Mouse (Mus musculus) G1E (cell line): ENCODE results near the gene Mfsd4b1. TPM values are rescaled to one million over a fixed set of nuclear protein-coding genes. Genes with fewer than 3 reads are reported as not detected.

ENCODE experiments used
- ATAC-seq: 2 replicates; pipeline ENCODE4 v1.8.0; 2016; ENCODE audit warnings: mild to moderate bottlenecking; ENCODE audit not compliant: insufficient number of reproducible peaks, poor library complexity, low FRiP score, severe bottlenecking; ENCODE audit errors: extremely low read depth
- DNase-seq: peaks from one replicate; pipeline ENCODE4 v3.0.0; 2012; ENCODE audit warnings: low spot score
- H3K27me3 ChIP-seq: 2 replicates; pipeline ENCODE4 v1.6.1; 2012; ENCODE audit warnings: mild to moderate bottlenecking, low read length, inconsistent platforms; ENCODE audit not compliant: insufficient read depth
- H3K36me3 ChIP-seq: replicated peaks from 2 replicates; pipeline ENCODE3; 2012; ENCODE audit warnings: mild to moderate bottlenecking, inconsistent platforms
- H3K4me1 ChIP-seq: 2 replicates; pipeline ENCODE4 v1.6.1; 2012; ENCODE audit warnings: low read depth, low read length, inconsistent platforms, mixed read lengths; ENCODE audit not compliant: insufficient read depth
- H3K4me3 ChIP-seq: 2 replicates; pipeline ENCODE4 v1.5.1; 2012; ENCODE audit warnings: low read depth, mild to moderate bottlenecking, inconsistent platforms, low read length, moderate library complexity, mixed read lengths
- H3K9me3 ChIP-seq: replicated peaks from 2 replicates; pipeline ENCODE4 v1.6.1; 2012; ENCODE audit warnings: inconsistent platforms
- CTCF ChIP-seq: IDR thresholded peaks from 2 replicates; pipeline ENCODE4 v1.5.1; 2012; ENCODE audit warnings: low read depth, low read length, inconsistent platforms, mixed read lengths
- GATA1 ChIP-seq: IDR thresholded peaks from 2 replicates; pipeline ENCODE4 v1.6.1; 2012; ENCODE audit warnings: borderline replicate concordance, low read length, inconsistent platforms, mixed read lengths
- GATA2 ChIP-seq: IDR thresholded peaks from 2 replicates; pipeline ENCODE4 v1.6.1; 2012; ENCODE audit warnings: low read depth, low read length, inconsistent platforms, borderline replicate concordance
- POLR2AphosphoS5 ChIP-seq: IDR thresholded peaks from 2 replicates; pipeline ENCODE4 v1.6.1; 2012; ENCODE audit warnings: low read depth, low read length, inconsistent platforms; ENCODE audit not compliant: insufficient replicate concordance
- TAL1 ChIP-seq: conservative IDR thresholded peaks from 2 replicates; pipeline ENCODE4 v1.6.1; 2012; ENCODE audit warnings: low read depth, low read length, inconsistent platforms, mixed read lengths
- polyA plus RNA-seq: library from polyadenylated mRNA; stranded (reverse); fragments of >175 nt; gene quantifications from 2 replicates; pipeline ENCODE4 v1.2.3, GENCODE M21; 2012
- total RNA-seq, 2 experiments: library from RNA; stranded (forward) in 1 of 2; stranded (reverse) in 1 of 2; fragments of 200-1000 nt in 1 of 2; fragments of >200 nt in 1 of 2; fragmentation: Nextera tagmentation in 1 of 2; gene quantifications; 2 replicates each; pipeline ENCODE4 v1.2.3; 2014 to 2017

Gene Mfsd4b1
- total and polyA plus RNA-seq, 3 experiments: 0.05 TPM; not detected in 2

DNA sequence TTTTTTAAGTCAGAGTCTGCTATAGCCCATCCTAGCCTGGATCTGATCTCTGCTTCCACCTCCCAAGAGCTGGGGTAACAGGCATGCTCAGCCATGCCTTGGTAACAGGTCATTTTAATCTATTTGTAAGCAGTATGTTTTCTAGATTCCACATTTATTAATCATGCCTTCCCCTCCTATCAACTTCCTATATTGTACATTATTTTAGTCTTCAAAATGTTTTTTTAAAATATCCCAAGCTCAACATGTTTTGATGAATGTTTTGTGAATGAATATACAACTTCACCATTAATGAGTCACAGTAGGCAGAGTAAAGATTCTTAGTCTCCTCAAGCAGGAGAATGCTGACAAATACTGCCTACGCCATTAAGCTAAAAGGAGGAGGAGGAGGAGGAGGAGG, 42.0 kb upstream of the Mfsd4b1 start:
- Histone ChIP-seq H3K4me1 (no peaks in the 10 kb centered on the region; the same call in 1 of the 2 replicates), H3K36me3 (peaks cover 51% of the 10 kb centered on the region), H3K27me3 (no peaks in the 10 kb centered on the region), H3K9me3 (no peaks in the 10 kb centered on the region), H3K4me3 (no peak overlapping the region)
- DNase-seq (no peak), ATAC-seq (no peak)
- TF ChIP-seq GATA1 (no peak), TAL1 (no peak), GATA2 (no peak), CTCF (no peak), POLR2AphosphoS5 (no peak)

- TF ChIP-seq GATA1 (no peak), CTCF (no peak), GATA2 (no peak), TAL1 (no peak), POLR2AphosphoS5 (no peak)
- Histone ChIP-seq H3K4me3 (no peak overlapping the region), H3K36me3 (peaks cover 60% of the 10 kb centered on the region), H3K9me3 (no peaks in the 10 kb centered on the region), H3K27me3 (no peaks in the 10 kb centered on the region), H3K4me1 (peaks cover 2% of the 10 kb centered on the region; the same call in 1 of the 2 replicates)
- DNase-seq (no peak), ATAC-seq (no peak)
Observed at GRCm38 (mm10) chr10:40065357-40065756, 40.3 kb upstream of the Mfsd4b1 start.

DNA sequence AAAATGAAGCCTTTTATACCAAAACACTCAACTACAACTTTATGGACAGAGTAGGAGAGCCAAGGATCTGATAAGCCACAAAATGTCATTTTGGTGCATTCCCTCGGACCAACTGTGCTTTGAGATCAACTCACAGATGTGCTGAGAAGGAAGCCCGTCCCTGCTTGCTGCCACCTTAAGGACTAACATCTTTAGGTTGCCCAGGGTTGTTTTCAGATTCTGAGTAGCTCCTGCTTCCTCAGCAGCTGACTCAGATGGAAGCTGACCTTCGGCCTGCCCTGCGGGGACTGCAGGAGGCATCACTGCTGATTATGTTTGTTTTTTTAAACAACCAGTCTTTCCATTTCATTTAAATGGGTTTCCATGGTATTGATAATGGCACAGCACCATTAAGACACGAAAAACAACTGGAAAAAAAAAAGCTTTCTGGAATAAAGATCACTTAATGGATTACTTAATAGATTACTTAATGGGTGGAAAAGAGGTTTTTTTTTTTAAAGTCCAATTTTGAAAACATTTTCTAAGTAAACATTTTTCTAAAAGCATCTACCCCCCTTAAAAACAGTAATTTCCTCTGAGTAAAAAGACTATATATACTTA, 38.3 kb upstream of the Mfsd4b1 start:
- Histone ChIP-seq H3K4me1 (peaks cover 2% of the 10 kb centered on the region; the same call in 1 of the 2 replicates), H3K36me3 (peaks cover 61% of the 10 kb centered on the region), H3K27me3 (no peaks in the 10 kb centered on the region), H3K4me3 (no peak overlapping the region), H3K9me3 (no peaks in the 10 kb centered on the region)
- DNase-seq (no peak), ATAC-seq (no peak)
- TF ChIP-seq GATA1 (no peak), CTCF (no peak), GATA2 (no peak), TAL1 (no peak), POLR2AphosphoS5 (no peak)

- H3K36me3 ChIP-seq: peaks cover 56% of the 10 kb centered on the region
- peaks cover 2% of the 10 kb centered on the region; the same call in 1 of the 2 replicates for H3K4me1 ChIP-seq
- DNase-seq (no peak), ATAC-seq (no peak)
- H3K9me3 ChIP-seq: no peaks in the 10 kb centered on the region
- no peak overlapping the region for H3K4me3 ChIP-seq
- TF ChIP-seq GATA1 (no peak), POLR2AphosphoS5 (no peak), CTCF (no peak), TAL1 (no peak), GATA2 (no peak)
- no peaks in the 10 kb centered on the region for H3K27me3 ChIP-seq
Observed at GRCm38 (mm10) chr10:40062812-40063211, 37.7 kb upstream of the Mfsd4b1 start.

GRCm38 (mm10) chr10:40061926-40062325, 36.9 kb upstream of the Mfsd4b1 start:
- no peak for ATAC-seq
- DNase-seq: no peak
- H3K9me3 ChIP-seq: no peaks in the 10 kb centered on the region
- peaks cover 58% of the 10 kb centered on the region for H3K36me3 ChIP-seq
- H3K4me3 ChIP-seq: no peak overlapping the region
- H3K27me3 ChIP-seq: no peaks in the 10 kb centered on the region
- TF ChIP-seq CTCF (no peak), GATA1 (no peak), GATA2 (no peak), POLR2AphosphoS5 (no peak), TAL1 (no peak)
- H3K4me1 ChIP-seq: peaks cover 2% of the 10 kb centered on the region; the same call in 1 of the 2 replicates

DNA sequence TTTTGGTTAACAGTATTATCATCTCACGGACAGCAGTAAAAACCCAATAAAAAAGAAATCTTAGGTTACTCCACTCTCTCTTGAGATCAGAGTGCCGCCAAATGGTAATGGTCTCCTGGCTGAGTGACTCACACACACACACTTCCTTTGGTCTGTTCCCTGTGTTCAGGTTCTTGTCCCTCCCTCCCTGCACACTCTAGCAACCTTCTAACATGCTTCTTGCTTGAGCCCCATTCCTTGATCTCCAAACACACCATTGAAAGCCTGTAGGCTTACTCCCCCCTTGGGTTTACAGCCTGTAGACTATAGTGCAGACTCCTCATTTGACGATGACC, 33.7 kb upstream of the Mfsd4b1 start:
- Histone ChIP-seq H3K4me1 (peaks cover 12% of the 10 kb centered on the region), H3K4me3 (no peak overlapping the region), H3K36me3 (peaks cover 66% of the 10 kb centered on the region), H3K27me3 (no peaks in the 10 kb centered on the region), H3K9me3 (no peaks in the 10 kb centered on the region)
- ATAC-seq (no peak), DNase-seq (no peak)
- TF ChIP-seq CTCF: no peak
- TF ChIP-seq POLR2AphosphoS5: no peak
- TF ChIP-seq TAL1: no peak
- no peak for TF ChIP-seq GATA1
- TF ChIP-seq GATA2: no peak
